Mouse (Mus musculus) kidney, embryonic 16.5 days (tissue): ENCODE results near the gene Dynlt1f. TPM values are rescaled to one million over a fixed set of nuclear protein-coding genes. Genes with fewer than 3 reads are reported as not detected.
"Not testable (repeated sequence)": the region's sequence is repeated elsewhere in the genome, so short reads cannot be mapped to it uniquely, and the experiment has no call there.

Source experiments
- ATAC-seq: fragments of 200-750 bp; cut with Nextera tagmentation; 2 replicates; pipeline ENCODE4 v1.8.0; 2017; ENCODE audit warnings: moderate TSS enrichment; ENCODE audit not compliant: low FRiP score, low TSS enrichment
- H3K27ac ChIP-seq: fragments of 300-500 bp; sonication (generic); 2 replicates; pipeline ENCODE4 v1.5.1; 2014; ENCODE audit warnings: low read length
- H3K27me3 ChIP-seq: fragments of 300-500 bp; sonication (generic); 2 replicates; pipeline ENCODE4 v1.6.1; 2014; ENCODE audit warnings: low read length, control low read depth, mixed read lengths; ENCODE audit not compliant: insufficient read depth
- H3K36me3 ChIP-seq: fragments of 300-500 bp; sonication (generic); 2 replicates; pipeline ENCODE4 v1.6.1; 2014; ENCODE audit warnings: low read length, control low read depth, mixed read lengths; ENCODE audit not compliant: insufficient read depth
- H3K4me1 ChIP-seq: fragments of 300-500 bp; sonication (generic); 2 replicates; pipeline ENCODE4 v1.6.1; 2014; ENCODE audit warnings: low read length, control low read depth, mixed read lengths; ENCODE audit not compliant: insufficient read depth
- H3K4me2 ChIP-seq: fragments of 300-500 bp; sonication (generic); replicated peaks from 2 replicates; pipeline ENCODE4 v1.6.1; 2014; ENCODE audit warnings: low read depth, low read length
- H3K4me3 ChIP-seq: fragments of 300-500 bp; sonication (generic); 2 replicates; pipeline ENCODE4 v1.5.1; 2014; ENCODE audit warnings: mild to moderate bottlenecking, low read length
- H3K9ac ChIP-seq: fragments of 300-500 bp; sonication (generic); replicated peaks from 2 replicates; pipeline ENCODE4 v1.6.1; 2014; ENCODE audit warnings: low read length
- H3K9me3 ChIP-seq: fragments of 300-500 bp; sonication (generic); 2 replicates; pipeline ENCODE4 v1.6.1; 2016; ENCODE audit warnings: low read length, control low read depth
- WGBS: fragments of 180-500 bp; shearing (Covaris S2); extraction: QIAGEN DNeasy Blood & Tissue Kit; methylation state at CpG from one replicate; pipeline ENCODE4 v1.1.7; 2014; 5-methylcytosine and 5-hydroxymethylcytosine counted together
- polyA plus RNA-seq: library from polyadenylated mRNA; unstranded; fragments of >200 nt; fragmentation: Nextera tagmentation; extraction: Ambion mirVana; gene quantifications from 2 replicates; pipeline ENCODE4 v1.2.1, GENCODE M21; 2015

Gene Dynlt1f
- polyA plus RNA-seq, 1 experiment from 2014 or later = 239 TPM

DNA sequence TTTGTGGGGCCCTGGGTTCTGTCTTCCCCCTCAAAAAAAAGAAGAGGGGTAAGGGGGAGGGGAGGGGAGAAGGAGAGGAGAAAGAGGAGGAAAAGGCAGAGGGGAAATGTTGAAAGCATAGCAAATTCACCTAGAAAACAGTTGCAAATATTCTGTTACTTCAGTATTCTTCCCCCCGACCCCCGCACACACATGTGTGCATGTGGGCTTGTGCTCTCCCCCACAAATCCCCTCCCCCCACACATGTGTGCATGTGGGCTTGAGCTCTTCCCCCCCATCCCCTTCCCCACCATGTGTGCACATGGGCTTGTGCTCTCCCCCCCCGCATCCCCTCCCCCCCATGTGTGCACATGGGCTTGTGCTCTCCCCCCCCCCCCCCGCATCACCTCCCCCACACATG, 33.6 kb upstream of the Dynlt1f start:
- not testable (repeated sequence) for H3K9me3 ChIP-seq, H3K27ac ChIP-seq, H3K4me2 ChIP-seq, H3K4me3 ChIP-seq, H3K27me3 ChIP-seq, H3K36me3 ChIP-seq, H3K4me1 ChIP-seq, ATAC-seq, H3K9ac ChIP-seq
- 97% methylated on average over 2 of the region's 4 CpGs for WGBS

DNA sequence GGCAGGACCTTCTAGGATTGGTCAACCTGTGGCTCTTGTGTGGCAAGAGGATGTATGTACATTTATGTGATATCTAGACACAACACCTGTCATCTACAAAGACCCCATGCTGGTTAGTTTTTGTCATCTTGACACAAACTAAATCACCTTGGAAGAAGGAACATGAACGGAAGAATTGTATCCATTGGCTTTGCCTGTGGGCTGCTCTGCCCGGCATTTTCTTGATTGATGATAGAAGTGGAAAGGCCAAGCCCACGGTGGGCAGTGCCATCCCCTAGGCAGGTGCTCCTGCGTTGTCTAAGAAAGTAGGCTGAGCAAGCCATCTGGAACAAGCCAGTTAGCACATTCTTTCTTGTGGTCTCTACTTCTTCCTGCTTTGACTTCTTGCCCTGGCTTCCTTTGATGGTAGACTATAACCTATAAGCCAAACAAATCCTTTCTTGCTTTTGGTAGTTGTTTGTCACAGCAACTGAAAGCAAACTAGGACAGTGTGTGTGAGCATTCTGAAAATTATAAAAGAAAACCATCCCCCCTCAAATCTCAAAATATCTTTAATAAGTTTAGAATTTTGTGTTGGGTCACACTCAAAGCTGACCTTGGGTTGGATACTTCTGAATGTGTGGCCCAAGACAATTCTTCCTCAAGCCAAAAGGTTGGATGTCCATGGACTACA, 30.7 kb upstream of the Dynlt1f start:
- not testable (repeated sequence) for H3K4me1 ChIP-seq, H3K9ac ChIP-seq, H3K4me3 ChIP-seq, ATAC-seq, H3K27ac ChIP-seq, H3K4me2 ChIP-seq, H3K9me3 ChIP-seq, H3K36me3 ChIP-seq, H3K27me3 ChIP-seq
- WGBS = 93% methylated on average over 2 of the region's 4 CpGs

DNA sequence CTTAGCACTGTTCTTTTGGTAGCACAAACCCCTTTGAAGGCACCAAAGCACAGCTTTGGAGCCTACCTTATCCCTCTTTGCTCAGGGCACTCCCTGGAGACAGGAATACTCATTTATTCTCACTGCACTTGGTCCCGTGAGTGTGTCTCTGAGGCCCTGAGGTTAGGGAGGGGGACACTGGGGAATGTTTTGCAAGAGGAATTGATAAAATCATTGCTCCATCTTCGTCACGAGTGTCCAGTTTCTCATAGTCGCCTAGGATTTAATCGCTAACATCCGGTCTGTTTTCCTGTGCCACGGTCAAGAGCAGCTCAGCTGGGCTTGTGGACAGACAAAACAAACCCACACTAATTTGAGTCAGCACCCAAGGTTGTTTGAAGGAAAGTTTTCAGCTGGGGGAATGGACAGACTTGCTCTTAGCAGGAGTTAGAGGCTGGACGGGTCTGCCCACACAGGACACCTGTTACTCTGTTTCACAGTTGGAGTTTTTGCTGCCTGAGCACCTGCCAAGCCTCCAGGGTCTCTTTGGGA, 29.7 kb upstream of the Dynlt1f start:
- H3K4me3 ChIP-seq, H3K36me3 ChIP-seq, H3K9me3 ChIP-seq, H3K27ac ChIP-seq, H3K4me1 ChIP-seq, H3K27me3 ChIP-seq, H3K4me2 ChIP-seq, ATAC-seq, H3K9ac ChIP-seq: not testable (repeated sequence)
- WGBS = 17% methylated on average over 2 of the region's 8 CpGs

DNA sequence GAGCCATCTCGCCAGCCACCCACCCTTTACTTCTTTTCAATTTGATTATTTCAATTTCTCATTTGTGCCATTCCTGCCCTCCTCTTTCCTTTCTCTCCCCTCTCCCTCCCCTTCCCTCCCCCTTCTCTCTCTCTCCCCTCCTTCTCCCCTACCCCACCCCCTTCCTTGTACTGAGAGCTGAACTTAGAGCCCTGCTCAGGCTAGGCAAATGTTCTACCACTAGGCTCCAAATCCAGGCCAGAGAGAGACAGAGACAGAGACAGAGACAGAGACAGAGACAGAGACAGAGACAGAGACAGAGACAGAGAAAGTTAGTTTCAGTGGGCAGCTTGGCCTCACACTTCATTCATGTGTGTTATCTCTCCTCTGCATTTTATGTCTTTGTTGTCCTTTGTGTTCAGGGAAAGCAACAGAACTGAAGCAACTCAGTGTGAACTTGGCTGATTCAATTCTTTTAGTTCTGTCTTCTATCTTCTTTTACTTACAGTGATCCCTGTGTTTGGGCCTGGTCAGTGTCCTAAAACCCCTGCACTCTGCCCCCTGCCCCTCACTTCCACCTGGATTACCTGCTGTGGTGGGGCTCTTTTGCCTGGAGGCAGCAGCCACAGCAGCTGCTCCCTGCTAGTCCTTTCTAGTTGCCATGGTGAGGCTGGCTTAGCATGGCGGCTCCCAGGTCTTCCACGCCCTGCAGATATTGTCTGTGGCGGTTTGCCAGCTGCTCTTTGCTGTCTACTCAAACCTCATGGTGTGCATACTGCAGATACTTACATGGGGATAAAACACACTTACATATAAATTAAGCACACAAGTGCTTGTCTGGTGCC, 29.0 kb upstream of the Dynlt1f start:
- no CpG with 5 or more reads among the region's 4 CpGs for WGBS
- peak; percentile 74 for ATAC-seq

DNA sequence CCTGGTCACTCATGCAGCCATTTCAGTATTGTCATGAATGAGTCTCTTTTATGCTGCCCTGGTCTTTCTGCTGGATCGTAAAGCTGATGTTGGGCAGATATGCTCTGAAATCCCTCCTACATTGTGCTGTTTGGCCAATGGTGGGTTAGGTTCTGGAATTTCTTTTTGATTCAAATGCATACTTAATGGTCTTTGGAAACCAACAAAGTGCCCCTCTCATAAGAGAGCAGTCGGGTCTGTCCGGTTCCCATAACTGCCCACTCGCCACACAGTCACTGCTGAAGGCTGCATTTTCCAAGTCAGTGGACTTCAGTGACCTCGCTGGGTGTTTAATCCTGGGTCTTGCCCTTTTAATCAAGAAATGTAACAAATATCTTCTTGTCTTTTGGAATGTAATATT, 28.0 kb upstream of the Dynlt1f start:
- H3K9me3 ChIP-seq, H3K4me1 ChIP-seq, H3K27me3 ChIP-seq, H3K4me2 ChIP-seq, H3K27ac ChIP-seq, H3K4me3 ChIP-seq, H3K9ac ChIP-seq, H3K36me3 ChIP-seq: not testable (repeated sequence)
- peak; percentile 52; the same call in 1 of the 2 replicates for ATAC-seq
- no CpG with 5 or more reads among the region's 5 CpGs for WGBS

More for the DNA sequence above, 29.0 kb upstream of the Dynlt1f start:
- H3K9ac ChIP-seq, H3K27ac ChIP-seq, H3K4me3 ChIP-seq, H3K36me3 ChIP-seq, H3K27me3 ChIP-seq, H3K9me3 ChIP-seq, H3K4me2 ChIP-seq, H3K4me1 ChIP-seq: not testable (repeated sequence)

DNA sequence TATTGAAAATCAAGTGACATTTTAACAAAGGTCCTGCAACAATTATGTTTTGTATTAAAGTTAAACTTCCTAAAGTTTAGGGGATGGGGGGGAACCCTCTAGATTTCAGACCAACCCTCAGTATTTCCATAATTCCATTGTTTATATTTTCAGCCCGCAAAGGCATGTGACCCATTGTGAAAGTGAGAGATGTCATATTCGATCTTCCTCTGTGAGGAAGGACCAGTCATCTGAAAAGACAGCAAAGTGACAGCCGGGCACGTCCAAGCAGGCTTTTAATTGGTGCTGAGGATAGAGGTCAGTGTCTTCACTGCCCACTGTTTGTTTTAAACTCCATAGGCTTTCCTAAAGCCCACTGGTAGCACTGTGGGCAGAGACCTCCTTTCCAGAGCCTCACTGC, 26.0 kb upstream of the Dynlt1f start:
- H3K4me2 ChIP-seq, H3K9ac ChIP-seq: not testable (repeated sequence)
- 78% methylated on average over 4 of the region's 4 CpGs for WGBS

DNA sequence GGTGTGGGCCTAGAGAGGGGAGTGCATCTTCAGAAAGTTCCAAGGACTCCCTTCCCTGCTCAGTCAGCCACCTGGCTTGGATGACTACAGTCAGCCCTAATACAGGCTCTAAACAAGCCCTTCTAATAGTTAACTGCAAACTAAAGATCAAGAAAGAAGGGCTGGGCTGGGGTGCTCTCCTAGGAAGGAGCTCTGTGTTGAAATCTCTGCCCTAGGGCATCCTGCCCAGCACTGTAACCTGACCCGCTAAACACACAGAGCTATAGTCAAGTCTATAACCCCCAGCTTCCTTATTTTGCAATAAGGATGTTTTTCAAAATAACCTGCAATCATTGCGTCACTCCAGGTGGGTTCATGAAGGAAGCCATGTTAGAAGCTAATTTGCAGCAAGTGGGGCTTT, 22.4 kb upstream of the Dynlt1f start:
- not testable (repeated sequence) for H3K36me3 ChIP-seq, H3K27me3 ChIP-seq, H3K27ac ChIP-seq, H3K4me1 ChIP-seq, H3K4me3 ChIP-seq, H3K4me2 ChIP-seq, H3K9ac ChIP-seq, H3K9me3 ChIP-seq
- peak; percentile 28; the same call in 1 of the 2 replicates for ATAC-seq
- WGBS = 57% methylated on average over 1 of the region's 2 CpGs

More for the DNA sequence above, 26.0 kb upstream of the Dynlt1f start:
- not testable (repeated sequence) for H3K36me3 ChIP-seq, H3K27ac ChIP-seq, H3K4me3 ChIP-seq, ATAC-seq, H3K4me1 ChIP-seq, H3K9me3 ChIP-seq, H3K27me3 ChIP-seq

DNA sequence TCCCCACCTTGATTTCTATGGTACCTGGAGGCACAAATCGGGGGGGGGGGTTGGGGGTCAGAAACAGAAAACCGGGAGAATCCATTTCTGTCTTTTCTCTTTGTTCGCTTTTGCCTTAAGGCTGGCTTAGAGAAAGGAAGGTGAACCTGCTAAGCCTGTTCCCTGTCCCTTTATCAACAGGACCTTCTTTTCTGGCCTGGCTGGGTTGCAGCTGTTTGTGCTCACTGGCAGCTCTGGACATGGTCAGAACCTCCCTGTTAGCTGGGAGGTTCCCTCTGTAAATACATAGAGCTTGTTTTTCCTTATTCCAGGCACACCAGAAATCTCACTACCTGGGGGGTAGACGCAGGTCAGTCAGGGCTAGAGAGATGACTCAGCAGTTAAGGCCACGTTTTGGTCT, 18.6 kb upstream of the Dynlt1f start:
- H3K4me2 ChIP-seq, H3K9ac ChIP-seq, H3K27me3 ChIP-seq, H3K4me1 ChIP-seq, H3K9me3 ChIP-seq, ATAC-seq, H3K4me3 ChIP-seq, H3K36me3 ChIP-seq, H3K27ac ChIP-seq: not testable (repeated sequence)
- WGBS = 63% methylated on average over 5 of the region's 5 CpGs

DNA sequence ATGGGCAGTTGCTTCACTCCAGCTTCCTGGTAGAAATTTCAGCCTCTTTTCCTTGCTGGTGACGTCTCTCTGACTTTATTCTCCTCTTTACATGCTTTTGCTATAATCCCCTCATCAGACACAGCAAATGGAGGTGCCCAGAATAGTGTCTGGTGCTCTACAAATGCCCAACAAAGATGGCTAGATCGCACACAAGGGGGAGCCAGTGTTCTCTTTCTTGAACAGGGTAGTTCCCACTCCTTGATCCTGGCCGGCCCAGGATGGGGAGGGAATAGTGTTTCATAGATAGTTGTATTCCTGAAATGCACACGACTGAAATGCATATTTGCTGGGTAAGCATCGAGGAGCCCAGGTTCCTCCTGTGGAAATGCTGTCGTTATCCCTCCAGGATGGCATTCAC, 12.8 kb upstream of the Dynlt1f start:
- ATAC-seq, H3K4me3 ChIP-seq, H3K36me3 ChIP-seq, H3K27ac ChIP-seq, H3K27me3 ChIP-seq, H3K4me2 ChIP-seq, H3K4me1 ChIP-seq, H3K9me3 ChIP-seq, H3K9ac ChIP-seq: not testable (repeated sequence)
- no CpG with 5 or more reads among the region's 6 CpGs for WGBS

DNA sequence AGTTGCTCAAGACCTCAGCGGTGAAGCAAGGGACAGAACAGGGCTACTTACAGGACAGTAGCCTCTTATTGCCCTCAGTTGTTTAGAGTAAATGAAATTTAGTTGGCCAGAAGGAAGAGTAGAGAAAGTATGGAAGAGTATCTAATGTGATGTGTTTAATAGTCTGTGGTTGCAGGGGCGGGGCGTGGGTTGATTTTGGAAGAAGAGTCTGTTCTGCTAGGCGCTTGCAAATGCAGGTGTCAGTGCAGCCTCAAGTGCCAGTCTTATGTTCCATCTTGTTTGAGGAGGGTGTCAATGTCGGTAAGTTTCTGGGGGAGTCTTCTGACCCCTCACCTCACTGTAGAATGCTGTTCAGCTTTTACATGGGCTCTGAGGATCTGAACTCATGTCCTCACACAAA, 9.7 kb upstream of the Dynlt1f start:
- not testable (repeated sequence) for H3K4me2 ChIP-seq, H3K4me3 ChIP-seq, H3K9ac ChIP-seq, H3K27ac ChIP-seq, H3K4me1 ChIP-seq, H3K27me3 ChIP-seq, H3K9me3 ChIP-seq, ATAC-seq, H3K36me3 ChIP-seq
- 87% methylated on average over 4 of the region's 5 CpGs for WGBS
